Mouse (Mus musculus): ENCODE data around the gene Cpt1a.

DNA sequence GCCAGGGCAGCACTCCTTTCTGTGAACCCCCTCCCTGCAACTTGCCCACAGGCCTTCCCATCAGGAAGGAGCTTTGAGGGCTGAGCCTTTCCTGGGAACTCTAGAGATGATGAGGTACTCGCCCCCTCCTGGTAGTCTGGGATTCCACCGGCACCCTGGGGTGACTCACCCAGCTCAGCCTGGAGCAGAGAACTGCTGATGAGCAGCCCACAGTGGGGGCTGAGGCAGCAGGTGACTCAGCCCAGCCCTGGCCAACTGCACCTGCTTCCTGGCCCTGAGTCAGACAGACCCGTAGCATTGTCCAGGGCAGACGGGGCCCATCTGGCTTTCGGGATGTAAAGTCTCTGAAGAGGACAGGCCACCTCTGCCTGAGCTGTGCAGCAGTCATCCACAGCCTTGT, 97.1 kb downstream of the Cpt1a start:
- no peak for TF ChIP-seq CTCF (IDR thresholded peaks at IDR 0.05; ENCODE audit: low read depth, low read length)
- TF ChIP-seq GATA1 (IDR thresholded peaks at IDR 0.05; ENCODE audit: borderline replicate concordance, low read length): no peak
- no peak for TF ChIP-seq TAL1 (conservative IDR thresholded peaks at IDR 0.05; ENCODE audit: low read depth, low read length)
- TF ChIP-seq POLR2AphosphoS5 (IDR thresholded peaks at IDR 0.05; ENCODE audit: insufficient replicate concordance, low read depth, low read length): no peak
- no peak for TF ChIP-seq GATA2 (IDR thresholded peaks at IDR 0.05; ENCODE audit: borderline replicate concordance, low read depth, low read length)
